Mouse (Mus musculus) C2C12 (cell line): ENCODE measurements around the gene Elovl5.

Experiments used
- CTCF ChIP-seq: IDR thresholded peaks from one replicate; pipeline ENCODE4 v1.5.1; 2011; ENCODE audit not compliant: control insufficient read depth, insufficient read depth, insufficient read length
- MAX ChIP-seq: IDR thresholded peaks from one replicate; pipeline ENCODE4 v1.6.1; 2011; ENCODE audit warnings: mild to moderate bottlenecking, control low read depth
- MYOD1 ChIP-seq: IDR thresholded peaks from one replicate; pipeline ENCODE4 v1.6.1; 2011; ENCODE audit warnings: low read depth; ENCODE audit not compliant: control insufficient read depth, insufficient read length
- USF1 ChIP-seq: IDR thresholded peaks from one replicate; pipeline ENCODE4 v1.6.1; 2011; ENCODE audit warnings: low read depth, mild to moderate bottlenecking, control low read depth, moderate library complexity

DNA sequence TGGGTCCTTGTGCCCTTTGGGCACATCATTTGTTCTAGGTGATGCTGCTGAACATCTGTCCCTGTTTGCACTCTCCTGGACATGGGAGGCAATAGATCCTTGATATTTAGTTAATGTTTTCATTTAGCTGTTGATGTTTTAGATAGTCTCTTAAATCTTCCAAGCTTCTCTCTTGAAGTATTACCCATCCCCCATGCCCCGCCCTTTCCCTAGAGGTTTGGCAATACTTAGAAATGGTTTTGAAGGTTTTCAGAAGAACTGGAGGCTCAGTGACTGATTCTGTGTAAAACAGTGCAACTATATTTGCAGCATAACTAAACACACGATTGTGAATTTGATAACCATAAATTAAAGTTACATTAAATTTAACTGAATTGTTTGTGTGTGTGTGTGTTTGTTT lies 38.3 kb downstream of the Elovl5 start:
- TF ChIP-seq USF1: no peak
- TF ChIP-seq CTCF: no peak
- no peak for TF ChIP-seq MYOD1
- no peak for TF ChIP-seq MAX
